Mouse (Mus musculus) forebrain, embryonic 14.5 days (tissue): ENCODE measurements around the gene Mss51. TPM values are rescaled to one million over a fixed set of nuclear protein-coding genes. Genes with fewer than 3 reads are reported as not detected.

ENCODE experiments used
- polyA plus RNA-seq: library from polyadenylated mRNA; unstranded; fragments of >200 nt; fragmentation: Nextera tagmentation; extraction: Ambion mirVana; gene quantifications from 2 replicates; pipeline ENCODE4 v1.2.1, GENCODE M21; 2014

Gene Mss51
- polyA plus RNA-seq, 1 experiment from 2014 or later = 0.30 TPM

Other genes starting within 250 kb of the Mss51 start
- gene Kcnk16, start 227.7 kb downstream of the Mss51 start, polyA plus RNA-seq = not detected in 2 replicates
- gene Nudt13, start 202.2 kb downstream of the Mss51 start, polyA plus RNA-seq = 11.1 and 14.7 TPM in 2 replicates
- 56.9 and 58.6 TPM in 2 replicates for gene Ecd, start 148.8 kb downstream of the Mss51 start, polyA plus RNA-seq
- gene Fam149b, start 148.7 kb downstream of the Mss51 start, polyA plus RNA-seq = 37.0 and 40.8 TPM in 2 replicates
- 140 and 165 TPM in 2 replicates for gene Dnajc9, start 108.0 kb downstream of the Mss51 start, polyA plus RNA-seq
- gene Mrps16, start 103.3 kb downstream of the Mss51 start, polyA plus RNA-seq = 68.4 and 72.3 TPM in 2 replicates
- 0.98 and 2.7 TPM in 2 replicates for gene Cfap70, start 44.7 kb downstream of the Mss51 start, polyA plus RNA-seq
- gene Anxa7, start 16.8 kb downstream of the Mss51 start, polyA plus RNA-seq = 12.3 and 14.8 TPM in 2 replicates
- gene Ppp3cb, start 49.7 kb upstream of the Mss51 start, polyA plus RNA-seq = 83.5 and 90.2 TPM in 2 replicates
- gene Usp54, start 144.2 kb upstream of the Mss51 start, polyA plus RNA-seq = 8.6 and 11.9 TPM in 2 replicates
- gene Myoz1, start 159.6 kb upstream of the Mss51 start, polyA plus RNA-seq = 0.22 TPM in 1 of 2 replicates, not detected in the other
- gene Synpo2l, start 171.5 kb upstream of the Mss51 start, polyA plus RNA-seq = 0.05 and 0.09 TPM in 2 replicates
- 64.9 and 75.4 TPM in 2 replicates for gene Sec24c, start 177.4 kb upstream of the Mss51 start, polyA plus RNA-seq
- gene Fut11, start 198.1 kb upstream of the Mss51 start, polyA plus RNA-seq = 13.1 and 15.1 TPM in 2 replicates
- gene Chchd1, start 206.1 kb upstream of the Mss51 start, polyA plus RNA-seq = 227 and 259 TPM in 2 replicates
- gene Zswim8, start 210.7 kb upstream of the Mss51 start, polyA plus RNA-seq = 31.8 and 39.1 TPM in 2 replicates
- gene Ndst2, start 237.7 kb upstream of the Mss51 start, polyA plus RNA-seq = 12.5 and 14.2 TPM in 2 replicates